Mouse (Mus musculus) adipocyte (in vitro differentiated cells): ENCODE data around the gene Ddx18.

Experiments used
- DNase-seq: peaks from one replicate; pipeline ENCODE4 v3.0.0-alpha.2; 2016; ENCODE audit warnings: low spot score

Gene Ddx18

DNA sequence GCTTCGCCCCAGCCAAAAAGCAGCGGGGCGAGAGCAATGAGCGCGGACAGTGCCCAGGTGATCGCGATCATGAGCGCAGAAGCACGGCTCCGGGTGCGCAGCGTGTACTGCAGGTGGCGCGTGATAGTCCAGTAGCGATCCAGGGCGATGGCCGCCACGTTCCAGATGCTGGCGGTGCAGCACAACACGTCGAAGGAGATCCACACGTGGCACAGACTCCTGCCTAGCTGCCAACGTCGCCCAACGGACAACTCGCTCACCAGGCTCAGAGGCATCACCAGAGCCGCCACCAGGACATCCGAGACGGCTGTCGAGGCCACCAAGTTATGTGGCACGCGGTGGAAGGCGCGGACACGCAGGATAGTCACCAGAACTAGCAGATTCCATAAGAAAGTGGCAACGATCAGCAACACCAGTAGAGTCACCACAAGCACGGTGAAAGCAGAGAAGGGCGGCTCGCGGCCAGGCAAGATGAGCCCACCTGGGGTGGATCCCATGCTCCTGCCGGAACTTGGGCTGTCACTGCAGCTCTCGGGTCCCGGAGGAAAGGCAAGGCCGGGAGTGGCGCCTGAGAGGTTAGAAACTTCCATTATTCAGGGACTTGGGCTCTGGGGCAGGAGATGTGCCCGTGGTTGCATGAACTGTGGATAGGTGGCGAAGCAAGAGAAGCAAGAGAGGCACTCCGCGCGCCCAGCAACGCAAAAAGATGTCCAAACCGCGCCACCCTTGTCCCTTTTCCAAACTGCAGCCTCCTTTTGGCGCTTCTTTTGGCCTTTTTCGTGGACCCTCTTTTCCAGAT, 40.0 kb downstream of the Ddx18 start:
- DNase-seq = no peak

GRCm38 (mm10) chr1:121527061-121527460, 40.7 kb downstream of the Ddx18 start:
- DNase-seq = no peak

DNA sequence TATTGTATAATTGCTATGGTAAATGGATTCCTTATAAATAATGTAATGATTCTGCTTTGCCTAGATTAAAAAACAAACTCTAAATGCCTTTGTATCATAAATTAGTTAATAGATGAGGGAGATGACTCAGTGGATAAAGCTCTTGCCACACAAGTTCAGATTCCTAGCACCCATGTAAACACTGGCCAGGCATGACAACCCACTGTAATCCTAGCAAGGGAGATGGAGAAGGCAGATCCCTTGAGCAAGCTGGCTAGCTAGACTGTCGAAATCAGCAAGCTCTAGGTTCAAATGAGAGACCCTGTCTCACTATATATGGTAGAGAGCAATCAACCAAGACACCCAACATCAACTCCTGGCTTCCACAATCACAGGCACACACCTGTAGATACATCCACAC, 49.2 kb downstream of the Ddx18 start:
- DNase-seq = no peak

- DNase-seq = no peak
Observed at GRCm38 (mm10) chr1:121511966-121512365, 55.8 kb downstream of the Ddx18 start.

DNA sequence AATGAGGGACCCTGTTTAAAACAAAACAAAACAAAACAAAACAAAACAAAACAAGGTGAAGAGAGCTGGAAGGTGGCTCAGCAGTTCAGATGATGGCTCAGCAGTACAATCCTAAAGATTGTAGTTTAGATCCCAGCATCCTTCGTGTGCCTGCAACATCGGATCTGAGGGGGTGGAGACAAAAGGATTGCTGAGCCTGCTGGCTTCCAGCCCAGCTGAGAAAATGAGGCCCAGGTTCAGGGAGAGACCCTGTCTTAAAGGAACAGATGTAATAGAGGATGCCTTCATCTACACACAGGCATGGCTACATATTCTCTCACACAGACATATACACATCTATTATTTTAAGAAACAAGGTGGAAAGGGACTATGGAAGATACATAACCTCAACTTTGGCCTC, 56.6 kb downstream of the Ddx18 start:
- DNase-seq = no peak

GRCm38 (mm10) chr1:121510420-121511140, 57.2 kb downstream of the Ddx18 start:
- DNase-seq = no peak

DNA sequence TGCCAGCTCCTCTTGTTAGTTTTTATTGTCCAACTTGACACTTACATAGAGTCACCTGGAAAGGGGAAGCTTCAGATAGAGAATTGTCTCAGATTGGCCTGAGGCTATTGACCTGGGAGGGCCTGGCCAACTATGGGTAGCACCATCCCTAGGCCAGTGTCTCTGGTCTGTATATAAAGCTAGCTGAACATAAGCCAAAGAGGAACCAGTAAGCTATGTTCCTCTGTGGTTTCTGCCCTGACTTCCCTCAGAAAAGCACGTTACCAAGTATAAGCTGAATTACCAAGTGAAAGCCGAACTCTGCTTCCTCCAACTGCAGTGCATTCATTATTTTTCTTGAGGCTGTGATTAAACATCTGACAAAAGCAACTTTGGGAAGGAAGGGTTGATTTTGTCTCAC, 59.1 kb downstream of the Ddx18 start:
- DNase-seq = no peak
